Mouse (Mus musculus): ENCODE results near the gene Phf20.

- TF ChIP-seq FLI1 (IDR thresholded peaks at IDR 0.05; ENCODE audit: low read length) (no peak), GATA1 (IDR thresholded peaks at IDR 0.05; ENCODE audit: borderline replicate concordance, low read length) (no peak)
Observed at GRCm38 (mm10) chr2:156267636-156268035, 71.4 kb downstream of the Phf20 start.
